16 mouse cellular contexts compared by ENCODE assay signal in genomic region chr1:191234837-191235236, GRCm38 (mm10). TPM values are rescaled to one million over a fixed set of nuclear protein-coding genes. Genes with fewer than 3 reads are reported as not detected.
"Had no signal": no experiment of that assay in that cellular context is flagged by ENCODE, and none has a peak within 500 bp of the region (broad histone marks: within the 10 kb centered on the region; RNA-seq: fewer than 3 reads in every experiment).

No protein-coding gene starts in this region.

- H3K27me3 ChIP-seq: neural tube, embryonic 12.5 days; neural tube, embryonic 13.5 days; neural tube, embryonic 15.5 days; stomach, embryonic 15.5 days had no signal

- H3K4me1 ChIP-seq: neural tube, embryonic 12.5 days; neural tube, embryonic 15.5 days; stomach, embryonic 15.5 days had no signal

- H3K36me3 ChIP-seq: neural tube, embryonic 12.5 days; neural tube, embryonic 13.5 days; neural tube, embryonic 15.5 days; stomach, embryonic 15.5 days had no signal

- DNase-seq: retina, postnatal 1 day; right cerebral cortex, adult 18-20 months; right cerebral cortex, postnatal 14 days; right cerebral cortex, postnatal 25 days; right cerebral cortex, postnatal 4 days; spleen, adult 18-20 months; thymus, adult 18-20 months; thymus, postnatal 14 days; thymus, postnatal 36 days; thymus, postnatal 4 days had no signal

- H3K4me3 ChIP-seq: neural tube, embryonic 12.5 days; neural tube, embryonic 13.5 days; neural tube, embryonic 15.5 days; stomach, embryonic 15.5 days had no signal

- H3K27ac ChIP-seq: neural tube, embryonic 12.5 days; neural tube, embryonic 13.5 days; neural tube, embryonic 15.5 days; stomach, embryonic 15.5 days; stomach, postnatal 0 days had no signal

RNA-seq across cellular contexts. Expression of gene Atf3, which starts 17.0 kb away (rescaled TPM):
- polyA plus RNA-seq: testis, adult 2 months had no signal
